Mouse (Mus musculus): ENCODE results near the gene Smarcb1. TPM values are rescaled to one million over a fixed set of nuclear protein-coding genes. Genes with fewer than 3 reads are reported as not detected.

Smarcb1 gene
- polyA plus RNA-seq, 1 experiment from 2014 or later = 109 TPM

GRCm38 (mm10) chr10:75884742-75885141, 36.7 kb downstream of the Smarcb1 start:
- TF ChIP-seq CTCF (IDR thresholded peaks at IDR 0.05) (no peak), EP300 (IDR thresholded peaks at IDR 0.05) (no peak)

GRCm38 (mm10) chr10:75883232-75883552, 38.2 kb downstream of the Smarcb1 start:
- WGBS = 1% methylated on average over 10 of the region's 10 CpGs
- H3K9ac ChIP-seq (replicated peaks; ENCODE audit: low read depth) = no peak overlapping the region

More at GRCm38 (mm10) chr10:75884742-75885141, 36.7 kb downstream of the Smarcb1 start:
- no peak for DNase-seq (ENCODE audit: low spot score)
- H3K9ac ChIP-seq (replicated peaks; ENCODE audit: low read depth) = no peak overlapping the region
- H3K36me3 ChIP-seq (ENCODE audit: insufficient read depth, low read length) = no peaks in the 10 kb centered on the region
- H3K4me1 ChIP-seq (ENCODE audit: insufficient read depth, low read depth, low read length) = no peaks in the 10 kb centered on the region
- no peak overlapping the region for H3K4me2 ChIP-seq (replicated peaks; ENCODE audit: low read depth, low read length)
- 93% methylated on average over 8 of the region's 8 CpGs for WGBS
- ATAC-seq = no peak
- no peaks in the 10 kb centered on the region for H3K9me3 ChIP-seq (ENCODE audit: low read length)
- no peaks in the 10 kb centered on the region for H3K27me3 ChIP-seq (replicated peaks; ENCODE audit: insufficient read depth, low read length)
- H3K4me3 ChIP-seq (ENCODE audit: low read depth, low read length) = no peak overlapping the region
- no peak overlapping the region for H3K27ac ChIP-seq (ENCODE audit: low read length)

GRCm38 (mm10) chr10:75882433-75883231, 38.8 kb downstream of the Smarcb1 start:
- Histone ChIP-seq H3K9ac (replicated peaks; ENCODE audit: low read depth) (no peak overlapping the region), H3K27ac (ENCODE audit: low read length) (no peak overlapping the region), H3K36me3 (ENCODE audit: insufficient read depth, low read length) (no peaks in the 10 kb centered on the region), H3K4me2 (replicated peaks; ENCODE audit: low read depth, low read length) (no peak overlapping the region; the same call in 1 of the 2 replicates), H3K9me3 (ENCODE audit: low read length) (no peaks in the 10 kb centered on the region), H3K4me1 (ENCODE audit: insufficient read depth, low read depth, low read length) (no peaks in the 10 kb centered on the region), H3K27me3 (replicated peaks; ENCODE audit: insufficient read depth, low read length) (no peaks in the 10 kb centered on the region), H3K4me3 (ENCODE audit: low read depth, low read length) (no peak overlapping the region)
- TF ChIP-seq EP300 (IDR thresholded peaks at IDR 0.05) (no peak), CTCF (IDR thresholded peaks at IDR 0.05) (no peak)
- ATAC-seq (no peak), DNase-seq (ENCODE audit: low spot score) (no peak)
- 15% methylated on average over 15 of the region's 15 CpGs for WGBS

More at GRCm38 (mm10) chr10:75883232-75883552, 38.2 kb downstream of the Smarcb1 start:
- no peaks in the 10 kb centered on the region for H3K27me3 ChIP-seq (replicated peaks; ENCODE audit: insufficient read depth, low read length)
- peak; percentile 83 for ATAC-seq
- peak; percentile 82 for TF ChIP-seq CTCF (IDR thresholded peaks at IDR 0.05)
- no peak for TF ChIP-seq EP300 (IDR thresholded peaks at IDR 0.05)
- no peak overlapping the region for H3K4me3 ChIP-seq (ENCODE audit: low read depth, low read length)
- H3K4me2 ChIP-seq (replicated peaks; ENCODE audit: low read depth, low read length) = no peak overlapping the region; the same call in 1 of the 2 replicates
- no peaks in the 10 kb centered on the region for H3K9me3 ChIP-seq (ENCODE audit: low read length)
- no peak overlapping the region for H3K27ac ChIP-seq (ENCODE audit: low read length)
- DNase-seq (ENCODE audit: low spot score) = peak; percentile 83
- H3K36me3 ChIP-seq (ENCODE audit: insufficient read depth, low read length) = no peaks in the 10 kb centered on the region
- no peaks in the 10 kb centered on the region for H3K4me1 ChIP-seq (ENCODE audit: insufficient read depth, low read depth, low read length)

DNA sequence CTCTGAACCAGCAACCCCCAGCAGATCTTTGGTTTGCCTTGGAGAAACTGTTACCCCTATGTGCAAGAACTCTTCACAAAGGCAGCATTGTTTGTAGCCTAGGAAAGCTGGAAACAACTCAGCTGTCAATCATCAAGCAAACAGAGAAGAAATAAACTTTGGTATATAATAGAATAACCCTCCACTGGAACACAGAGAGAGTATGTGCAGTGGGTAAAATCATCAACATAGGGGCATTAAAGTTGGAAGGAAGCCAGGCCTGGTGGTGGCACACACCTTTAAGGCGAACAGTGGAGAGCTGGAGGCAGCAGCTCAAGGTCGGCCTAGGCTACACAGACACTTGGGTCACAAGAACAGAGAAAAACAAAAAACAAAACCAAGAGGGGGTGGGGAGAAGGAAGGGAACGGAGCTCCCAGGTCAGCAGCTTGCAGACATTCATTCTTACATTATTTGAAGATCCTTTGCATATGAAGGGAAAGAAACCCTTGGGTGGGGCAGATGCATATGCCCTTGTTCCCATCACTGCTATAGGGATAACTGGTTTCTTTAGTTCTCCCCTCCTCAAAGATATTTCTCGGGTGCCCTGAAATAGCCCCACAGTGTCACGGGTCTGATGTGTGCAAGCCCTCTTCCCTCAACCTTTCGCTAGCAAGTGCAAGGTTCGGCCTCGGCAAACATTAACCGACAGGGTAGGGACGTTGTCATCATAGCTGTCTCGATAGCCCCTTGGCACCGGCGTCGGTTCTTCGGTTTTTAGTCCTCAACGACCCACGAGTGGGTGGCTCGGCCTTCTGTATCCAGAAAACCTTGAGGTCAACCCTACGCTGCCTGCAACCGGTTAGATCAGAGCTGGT, 39.6 kb downstream of the Smarcb1 start:
- Histone ChIP-seq H3K27ac (ENCODE audit: low read length) (no peak overlapping the region), H3K9ac (replicated peaks; ENCODE audit: low read depth) (no peak overlapping the region), H3K4me3 (ENCODE audit: low read depth, low read length) (no peak overlapping the region), H3K36me3 (ENCODE audit: insufficient read depth, low read length) (no peaks in the 10 kb centered on the region), H3K4me1 (ENCODE audit: insufficient read depth, low read depth, low read length) (no peaks in the 10 kb centered on the region), H3K4me2 (replicated peaks; ENCODE audit: low read depth, low read length) (no peak overlapping the region), H3K27me3 (replicated peaks; ENCODE audit: insufficient read depth, low read length) (no peaks in the 10 kb centered on the region), H3K9me3 (ENCODE audit: low read length) (no peaks in the 10 kb centered on the region)
- WGBS = 22% methylated on average over 20 of the region's 20 CpGs
- ATAC-seq (no peak), DNase-seq (ENCODE audit: low spot score) (no peak)
- no peak for TF ChIP-seq EP300 (IDR thresholded peaks at IDR 0.05)
- no peak for TF ChIP-seq CTCF (IDR thresholded peaks at IDR 0.05)

DNA sequence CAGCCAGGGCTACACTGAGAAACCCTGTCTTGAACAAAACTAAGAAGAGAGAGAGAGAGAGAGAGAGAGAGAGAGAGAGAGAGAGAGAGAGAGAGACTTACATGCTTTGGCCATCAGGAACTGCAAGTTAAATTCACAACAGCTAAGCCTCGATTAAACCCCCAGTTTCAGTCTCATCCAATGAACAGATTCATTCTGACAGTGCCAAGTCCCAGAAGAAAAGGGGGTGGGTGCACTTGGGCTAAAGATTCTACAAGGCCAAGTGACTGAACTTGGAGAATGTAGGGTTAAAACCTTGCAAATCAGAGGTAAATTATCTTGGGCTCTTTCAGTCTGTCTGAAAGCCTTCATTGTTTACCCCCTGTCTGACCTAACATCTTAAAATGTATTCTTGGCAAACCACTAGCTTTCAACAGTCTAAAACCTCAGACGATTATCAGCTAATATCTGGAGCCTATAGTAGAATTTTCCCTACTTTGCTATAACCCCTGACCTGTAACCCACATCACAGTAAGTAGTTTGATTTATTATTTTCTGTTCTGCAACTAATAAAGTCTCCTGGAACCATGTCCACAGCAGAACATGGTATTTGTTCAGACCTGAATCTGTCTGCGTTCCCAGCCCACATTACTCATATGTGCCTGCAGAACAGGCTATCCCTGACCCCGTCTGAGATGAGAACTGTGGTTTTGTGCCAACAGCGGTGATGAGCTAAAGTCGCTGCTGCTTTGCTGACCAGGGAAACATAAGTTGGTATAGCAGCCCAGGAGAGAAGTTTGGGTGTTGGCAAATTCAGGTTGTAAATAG, 40.4 kb downstream of the Smarcb1 start:
- no peak overlapping the region for H3K4me3 ChIP-seq (ENCODE audit: low read depth, low read length)
- no peak for TF ChIP-seq EP300 (IDR thresholded peaks at IDR 0.05)
- no peak for TF ChIP-seq CTCF (IDR thresholded peaks at IDR 0.05)
- no peak overlapping the region for H3K27ac ChIP-seq (ENCODE audit: low read length)
- WGBS = 40% methylated on average over 6 of the region's 6 CpGs
- DNase-seq (ENCODE audit: low spot score) = no peak
- no peak overlapping the region for H3K9ac ChIP-seq (replicated peaks; ENCODE audit: low read depth)
- H3K4me1 ChIP-seq (ENCODE audit: insufficient read depth, low read depth, low read length) = no peaks in the 10 kb centered on the region
- H3K4me2 ChIP-seq (replicated peaks; ENCODE audit: low read depth, low read length) = no peak overlapping the region
- H3K36me3 ChIP-seq (ENCODE audit: insufficient read depth, low read length) = no peaks in the 10 kb centered on the region
- H3K27me3 ChIP-seq (replicated peaks; ENCODE audit: insufficient read depth, low read length) = no peaks in the 10 kb centered on the region
- no peaks in the 10 kb centered on the region for H3K9me3 ChIP-seq (ENCODE audit: low read length)
- no peak for ATAC-seq

DNA sequence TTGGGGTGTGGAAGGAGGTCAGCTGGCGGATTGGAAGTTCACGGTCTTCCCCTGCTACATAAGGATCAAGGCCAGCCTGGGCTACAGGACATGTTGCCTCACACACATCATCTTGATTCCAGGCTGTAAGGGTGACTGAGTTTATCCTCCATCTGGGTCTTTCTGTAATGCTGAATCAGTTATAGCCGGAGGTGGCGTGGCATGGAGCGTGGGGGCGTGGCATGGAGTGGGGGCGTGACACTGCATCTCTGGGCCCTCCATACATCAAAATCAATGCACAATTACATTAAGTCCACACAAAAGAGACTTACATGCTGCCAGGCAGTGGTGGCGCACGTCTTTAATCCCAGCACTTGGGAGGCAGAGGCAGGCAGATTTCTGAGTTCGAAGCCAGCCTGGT, 41.1 kb downstream of the Smarcb1 start:
- TF ChIP-seq CTCF (IDR thresholded peaks at IDR 0.05) = no peak
- TF ChIP-seq EP300 (IDR thresholded peaks at IDR 0.05) = no peak
- Histone ChIP-seq H3K36me3 (ENCODE audit: insufficient read depth, low read length) (no peaks in the 10 kb centered on the region), H3K9ac (replicated peaks; ENCODE audit: low read depth) (no peak overlapping the region), H3K27me3 (replicated peaks; ENCODE audit: insufficient read depth, low read length) (no peaks in the 10 kb centered on the region), H3K4me2 (replicated peaks; ENCODE audit: low read depth, low read length) (no peak overlapping the region), H3K9me3 (ENCODE audit: low read length) (no peaks in the 10 kb centered on the region), H3K27ac (ENCODE audit: low read length) (no peak overlapping the region), H3K4me1 (ENCODE audit: insufficient read depth, low read depth, low read length) (no peaks in the 10 kb centered on the region), H3K4me3 (ENCODE audit: low read depth, low read length) (no peak overlapping the region)
- WGBS = 91% methylated on average over 10 of the region's 10 CpGs
- no peak for ATAC-seq
- no peak for DNase-seq (ENCODE audit: low spot score)
